Mouse (Mus musculus) small intestine, adult 2 months (tissue): ENCODE data around the gene Shbg.

Experiments used
- CTCF ChIP-seq: fragments of 200-500 bp; IDR thresholded peaks from 2 replicates; pipeline ENCODE4 v1.5.1; 2012; ENCODE audit warnings: low read depth, mild to moderate bottlenecking, control low read depth, inconsistent platforms, low read length, moderate library complexity, mixed read lengths; ENCODE audit not compliant: insufficient replicate concordance, insufficient read length; ENCODE audit errors: extremely low read depth
- POLR2A ChIP-seq: fragments of 200-500 bp; IDR thresholded peaks from 2 replicates; pipeline ENCODE4 v1.6.1; 2012; ENCODE audit warnings: low read depth, mild to moderate bottlenecking, control low read depth, inconsistent platforms, low read length, moderate library complexity

DNA sequence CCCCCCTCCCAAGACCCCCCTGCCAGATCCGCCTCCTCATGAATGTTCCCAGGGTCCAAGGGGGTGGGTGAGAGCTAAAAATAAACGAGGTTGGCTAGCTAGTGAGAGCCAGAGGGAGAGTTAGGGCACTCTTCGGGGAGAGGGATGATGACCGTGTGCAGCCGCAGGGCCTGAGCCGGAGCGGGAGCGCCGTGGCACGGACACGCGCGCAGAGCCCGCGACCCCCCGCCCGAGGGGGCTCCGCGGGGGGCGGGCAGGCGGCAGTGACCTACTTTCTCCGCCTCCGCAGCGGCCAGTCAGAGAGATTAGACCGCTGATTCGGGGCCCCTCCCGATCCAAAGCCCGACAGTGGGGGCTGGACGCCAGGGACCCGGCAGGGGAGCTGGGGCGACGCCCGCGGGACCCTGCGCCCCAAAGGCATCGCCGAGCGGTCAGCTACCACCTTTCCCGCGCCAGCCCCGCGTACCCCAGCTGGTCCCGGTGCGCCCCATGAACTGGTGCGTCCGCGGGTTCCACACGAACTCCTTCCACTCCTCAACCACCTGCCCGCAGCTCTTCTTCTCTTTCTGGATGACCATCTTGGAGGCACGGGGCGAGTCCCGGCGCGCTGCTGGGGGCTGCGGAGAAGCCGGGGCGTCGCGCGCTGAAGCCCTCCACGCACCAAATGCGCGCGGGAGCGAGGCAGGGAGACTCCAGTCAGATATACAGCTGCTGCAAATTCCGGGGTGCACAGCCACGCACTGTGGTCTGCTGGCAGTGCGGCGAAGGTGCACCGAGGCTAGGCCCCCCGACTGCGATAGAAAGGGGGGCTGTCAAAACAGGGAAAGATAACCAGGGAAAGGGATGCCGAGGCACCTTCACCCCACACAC lies 12.7 kb downstream of the Shbg start:
- TF ChIP-seq CTCF (no peak), POLR2A (no peak)
